Comparison of ENCODE assay signal across 23 mouse cellular contexts in the genomic region with DNA sequence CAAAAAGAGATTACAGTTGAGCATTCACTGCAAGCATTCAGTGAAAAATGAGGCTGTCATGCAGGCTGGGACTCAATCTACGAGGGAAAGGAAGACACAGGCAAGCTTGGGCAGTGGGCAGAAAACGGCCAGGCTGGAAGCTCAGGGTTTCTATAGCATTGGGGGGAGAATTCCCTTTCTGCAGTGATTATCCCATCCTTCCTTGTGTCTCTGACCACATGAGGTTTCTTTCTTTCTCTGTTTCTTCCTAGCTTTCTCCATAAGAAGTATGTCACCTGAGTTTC.
"Had no signal": no experiment of that assay in that cellular context is flagged by ENCODE, and none has a peak within 500 bp of the region (broad histone marks: within the 10 kb centered on the region; RNA-seq: fewer than 3 reads in every experiment).

No protein-coding gene starts in this region.

- H3K4me1 ChIP-seq: heart, embryonic 10.5 days; heart, embryonic 12.5 days; hindbrain, embryonic 15.5 days; kidney, embryonic 15.5 days; limb, embryonic 15.5 days had no signal

- H3K4me3 ChIP-seq: heart, embryonic 10.5 days; heart, embryonic 12.5 days; hindbrain, embryonic 13.5 days; hindbrain, embryonic 15.5 days; kidney, embryonic 15.5 days; left cerebral cortex, adult 2 months; limb, embryonic 13.5 days; limb, embryonic 15.5 days had no signal

- H3K27me3 ChIP-seq: hindbrain, embryonic 13.5 days; hindbrain, embryonic 15.5 days; kidney, embryonic 15.5 days; limb, embryonic 15.5 days had no signal

- DNase-seq: forebrain, postnatal 0 days; gastrocnemius, postnatal 14 days; gastrocnemius, postnatal 36 days; heart, adult 18-20 months; heart, postnatal 10 days; heart, postnatal 36 days; kidney, adult 11 months; kidney, adult 2 months; kidney, adult 9 months; kidney, postnatal 14 days; kidney, postnatal 36 days; left cerebral cortex, postnatal 4 days had no signal

- H3K4me2 ChIP-seq: heart, embryonic 12.5 days; hindbrain, embryonic 13.5 days; hindbrain, embryonic 15.5 days; kidney, embryonic 15.5 days; limb, embryonic 13.5 days; limb, embryonic 15.5 days had no signal

- ATAC-seq: forebrain, postnatal 0 days; hindbrain, postnatal 0 days; intestine, embryonic 16.5 days had no signal

- H3K27ac ChIP-seq: heart, embryonic 10.5 days; hindbrain, embryonic 13.5 days; hindbrain, embryonic 15.5 days; hindbrain, postnatal 0 days; kidney, embryonic 15.5 days; kidney, postnatal 0 days; left cerebral cortex, adult 2 months; limb, embryonic 13.5 days; limb, embryonic 15.5 days had no signal

- H3K9me3 ChIP-seq: heart, embryonic 10.5 days; heart, embryonic 12.5 days; hindbrain, embryonic 13.5 days; hindbrain, embryonic 15.5 days; kidney, embryonic 15.5 days; limb, embryonic 13.5 days; limb, embryonic 15.5 days had no signal

- H3K36me3 ChIP-seq: heart, embryonic 10.5 days; heart, embryonic 12.5 days; hindbrain, embryonic 13.5 days; hindbrain, embryonic 15.5 days; kidney, embryonic 15.5 days; limb, embryonic 13.5 days; limb, embryonic 15.5 days had no signal

- H3K9ac ChIP-seq: forebrain, postnatal 0 days; heart, embryonic 12.5 days; hindbrain, embryonic 13.5 days; hindbrain, embryonic 15.5 days; kidney, embryonic 15.5 days; limb, embryonic 13.5 days; limb, embryonic 15.5 days had no signal
